Mouse (Mus musculus) CH12F3 (cell line): ENCODE measurements around the gene Ank2.

Experiments used
- in situ Hi-C: fragments of 300-500 bp; cut with MboI; formaldehyde crosslinking; loops from 2 replicates; pipeline ENCODE4 v1.14.3; 2020; ENCODE audit warnings: low sequenced_read_pairs

Gene Ank2

DNA sequence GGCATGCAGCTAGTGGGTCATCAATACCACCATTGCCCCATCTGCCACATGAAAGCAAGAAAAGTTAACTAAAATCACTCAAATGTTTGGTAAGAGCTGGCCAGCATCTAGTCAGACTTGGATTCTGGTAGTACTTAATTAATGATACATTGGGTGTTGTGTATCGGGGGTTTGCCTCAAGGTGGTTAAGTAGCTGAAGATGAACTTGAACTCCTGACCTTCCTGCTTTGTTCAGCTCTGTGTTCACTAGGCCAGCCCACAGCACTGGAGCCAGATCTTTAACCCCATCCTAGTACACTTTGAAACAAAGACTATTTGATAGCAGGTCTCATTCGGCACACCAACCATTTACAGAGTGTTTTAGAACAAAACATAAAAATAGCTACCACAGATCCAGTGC, 242.5 kb downstream of the Ank2 start:
- in situ Hi-C loops: no loop called here

DNA sequence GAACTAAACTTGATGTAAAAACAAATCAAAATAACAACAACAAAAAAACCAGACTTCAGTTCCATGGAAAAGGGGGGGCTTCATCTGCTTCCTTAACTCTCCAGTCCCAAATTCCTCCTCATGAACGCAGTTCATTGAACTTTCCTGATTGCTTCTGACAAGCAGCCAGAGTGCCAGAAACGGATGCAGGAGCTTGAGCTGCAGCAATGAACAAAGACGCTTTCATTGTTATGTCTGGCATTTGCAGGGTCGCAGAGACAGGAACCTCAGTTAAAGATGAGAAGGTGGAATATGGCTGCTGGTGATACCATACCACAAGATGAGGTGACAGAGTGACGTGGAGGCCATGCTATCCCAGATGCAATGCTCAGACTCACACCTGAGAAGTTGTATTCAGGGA, 248.2 kb downstream of the Ank2 start:
- in situ Hi-C loops: no loop called here

DNA sequence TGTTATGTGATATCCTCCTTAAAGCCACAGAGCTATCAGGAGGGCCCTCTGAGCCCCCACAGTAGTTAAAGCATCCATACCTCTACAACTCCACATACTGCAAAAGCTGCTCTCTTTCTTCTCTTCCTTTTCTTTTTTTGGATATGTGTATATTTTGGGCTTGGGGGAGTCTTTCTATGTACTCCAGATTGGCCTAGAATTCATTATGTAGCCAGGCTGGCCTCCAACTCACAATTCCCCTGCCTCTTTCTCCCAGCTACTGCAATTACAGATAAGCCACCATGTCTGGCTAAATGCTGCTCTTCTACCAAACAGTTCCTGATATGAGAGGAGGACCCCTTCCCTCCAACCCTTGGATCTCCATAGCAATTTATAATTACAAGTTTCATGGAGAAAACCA, 250.5 kb downstream of the Ank2 start:
- in situ Hi-C loops: no loop called here

DNA sequence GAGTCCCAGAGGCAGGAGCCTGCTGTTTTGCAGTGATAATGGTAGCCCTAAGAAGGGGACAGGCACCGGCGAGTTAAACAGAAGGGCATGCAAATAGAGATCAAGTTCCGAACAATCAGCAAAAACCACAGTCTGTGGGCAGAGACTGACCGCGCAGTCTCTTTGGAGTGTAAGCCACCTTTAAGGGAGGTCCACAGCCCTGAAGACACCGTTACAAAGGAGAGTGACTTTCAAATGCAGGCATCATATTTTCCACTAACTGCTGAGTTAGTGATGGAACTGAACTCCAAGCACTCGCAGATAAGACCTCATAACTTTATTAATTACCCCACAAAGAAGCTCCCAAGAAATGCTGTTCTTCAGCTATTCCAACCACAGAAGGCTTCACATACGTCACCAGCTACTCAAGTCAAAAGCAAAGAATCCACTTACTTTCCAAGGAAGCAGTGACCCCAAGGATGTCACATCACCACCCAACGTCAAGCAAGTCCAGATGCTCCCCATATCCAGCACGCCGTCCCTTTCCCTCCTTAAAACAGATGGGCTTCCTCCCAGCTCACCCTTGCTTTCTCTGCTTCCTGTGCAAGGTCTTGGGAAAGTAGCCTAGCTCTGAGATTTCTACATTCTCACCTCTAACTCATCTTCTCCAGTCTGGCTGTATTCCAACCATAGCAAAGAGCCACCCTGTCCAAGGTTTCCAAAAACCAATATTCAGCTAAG, 252.0 kb downstream of the Ank2 start:
- in situ Hi-C loops: no loop called here

DNA sequence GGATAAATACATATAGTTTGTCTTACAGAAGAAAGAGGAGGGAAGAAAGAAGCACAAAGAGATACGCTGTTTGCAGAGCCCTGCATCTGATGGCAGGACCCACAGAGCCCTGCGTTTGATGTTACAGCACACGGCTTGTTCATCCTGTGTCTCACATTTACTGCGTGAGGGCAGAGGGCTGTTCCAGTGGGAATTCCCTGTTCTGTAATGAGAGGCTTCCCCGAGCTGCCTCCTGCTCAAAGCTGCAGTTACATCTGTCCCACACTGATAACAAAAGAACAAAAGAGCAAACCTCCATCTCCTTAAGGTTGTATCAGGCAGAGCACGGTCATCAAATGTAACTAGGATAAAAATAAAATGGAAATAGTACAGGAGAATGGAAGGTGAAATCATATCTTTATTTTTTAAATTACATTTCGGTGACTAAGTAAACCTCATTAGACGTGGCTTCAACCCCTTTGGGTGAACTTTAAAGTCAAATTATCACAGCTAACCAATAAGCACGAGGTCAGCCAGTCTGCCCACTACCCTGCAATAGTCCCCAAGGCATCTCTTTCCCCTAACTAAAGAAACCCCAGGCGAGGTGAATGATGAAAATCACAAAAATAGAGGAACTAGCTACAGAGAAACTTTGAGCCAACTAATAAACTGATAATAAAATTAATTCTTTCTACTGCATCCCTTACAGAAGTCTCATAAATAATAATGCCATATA, 255.1 kb downstream of the Ank2 start:
- in situ Hi-C loops: no loop called here

DNA sequence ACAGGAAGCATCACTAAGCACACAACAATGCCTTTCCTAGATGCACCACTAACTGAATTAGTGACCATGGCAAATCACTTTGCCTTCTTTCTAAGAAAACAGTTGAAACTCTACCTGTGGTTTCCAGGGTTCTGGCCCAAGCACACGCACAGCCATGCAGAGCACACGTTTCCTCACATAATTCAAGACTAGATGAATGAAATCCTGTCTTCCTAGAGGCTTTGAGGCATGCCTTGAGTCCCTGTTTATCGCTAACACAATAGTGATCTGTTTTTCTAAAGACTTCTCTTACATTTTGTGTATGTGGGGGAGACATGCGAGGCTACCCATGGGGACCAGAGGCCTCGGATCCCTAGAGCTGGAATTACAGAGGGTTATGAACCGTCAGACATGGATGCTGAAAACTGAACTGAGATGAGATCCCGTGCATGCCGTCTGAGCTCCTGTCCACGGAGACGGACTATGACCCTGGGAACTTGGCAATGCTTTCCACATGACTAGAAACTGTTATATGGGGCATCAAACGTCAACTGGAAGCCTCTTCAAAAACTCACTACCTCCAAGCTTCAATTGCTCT, 256.8 kb downstream of the Ank2 start:
- in situ Hi-C loops: no loop called here

DNA sequence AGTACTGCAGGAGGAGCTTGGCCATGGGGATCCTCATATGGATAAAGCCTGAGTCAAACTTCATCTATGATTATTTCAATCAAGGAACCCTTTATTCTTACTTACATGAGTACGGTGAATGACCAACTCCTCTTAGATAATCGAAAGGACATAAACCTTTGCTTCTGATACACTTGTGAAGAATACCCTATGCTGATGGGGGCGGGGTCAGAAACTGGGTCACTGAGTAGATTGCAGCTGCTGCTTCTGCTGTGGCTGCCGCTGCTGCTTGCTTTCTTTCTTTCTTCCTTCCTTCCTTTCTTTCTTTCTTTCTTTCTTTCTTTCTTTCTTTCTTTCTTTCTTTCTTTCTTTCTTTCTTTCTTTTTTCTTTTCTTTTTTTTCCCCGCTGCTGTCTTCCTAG, 263.9 kb downstream of the Ank2 start:
- in situ Hi-C loops: no loop called here

DNA sequence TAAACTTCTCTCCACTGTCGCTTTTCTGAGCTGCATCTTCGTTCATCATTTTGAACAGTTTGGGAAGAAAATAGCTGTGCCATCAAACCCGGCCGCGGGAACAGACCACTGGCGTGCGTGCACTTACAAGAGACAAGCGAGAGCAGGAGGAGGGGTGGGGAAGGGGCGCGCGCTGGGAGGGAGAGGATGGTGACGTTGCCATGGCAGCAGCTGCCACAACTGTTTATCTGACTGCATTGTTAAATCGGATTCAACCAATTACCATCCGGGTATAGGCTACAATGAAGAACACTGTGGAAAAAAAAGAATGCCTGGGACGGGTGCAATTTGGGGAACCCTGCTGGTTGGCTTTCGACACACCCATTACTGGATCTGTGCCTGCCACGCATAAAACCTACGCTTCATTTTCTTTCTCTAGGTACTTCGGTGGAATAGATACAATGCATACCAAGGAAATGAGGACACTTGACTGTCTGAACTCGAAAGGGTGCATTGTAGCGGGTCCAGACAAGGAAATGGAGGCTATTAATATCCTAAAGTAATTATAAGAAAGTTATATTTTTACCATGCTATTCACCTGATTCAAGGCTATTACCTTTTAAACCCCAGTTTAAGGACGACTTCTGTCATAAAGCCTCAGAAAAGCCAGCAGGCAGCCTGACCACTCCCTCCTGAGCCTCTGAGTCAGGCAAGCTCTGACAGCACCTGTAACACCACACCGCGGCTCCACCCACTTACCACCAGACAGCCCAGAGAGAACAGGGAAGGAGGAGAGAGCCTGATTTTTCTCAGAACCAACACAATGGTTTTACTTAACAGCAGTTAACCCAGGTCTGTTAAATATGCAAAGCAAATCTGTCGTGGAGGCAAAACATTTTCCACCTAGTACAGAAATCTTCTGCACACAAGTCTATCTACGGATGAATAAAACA, 273.1 kb downstream of the Ank2 start:
- in situ Hi-C loops: no loop called here

DNA sequence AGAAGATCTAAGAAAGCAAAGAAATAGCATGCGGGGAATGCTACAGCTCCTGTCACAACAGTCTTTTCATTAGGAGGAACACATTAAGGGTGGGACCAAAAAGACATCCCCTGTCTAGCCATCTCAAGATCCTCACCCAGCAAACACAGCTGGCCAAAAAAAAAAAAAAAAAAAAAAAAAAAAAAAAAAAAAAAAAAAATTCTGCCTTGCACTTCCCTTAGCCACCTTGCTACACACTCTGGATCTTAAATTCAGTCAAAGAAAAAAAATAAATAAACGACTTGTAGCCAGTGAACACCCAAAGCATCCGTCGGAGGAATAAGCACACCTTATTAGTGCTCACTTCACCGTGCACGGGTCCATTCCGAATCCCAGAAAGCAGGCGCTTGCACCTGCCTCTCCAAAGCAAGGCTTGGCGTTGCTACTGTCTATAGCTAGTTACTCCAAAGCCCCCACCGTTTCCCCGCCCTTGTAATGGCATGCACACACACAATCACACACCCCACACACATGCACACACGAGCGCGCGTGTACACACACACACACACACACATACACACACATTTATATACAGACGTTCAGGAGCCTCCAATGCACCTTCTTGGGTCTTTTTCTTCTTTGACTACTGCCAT, 273.9 kb downstream of the Ank2 start:
- in situ Hi-C loops: no loop called here

DNA sequence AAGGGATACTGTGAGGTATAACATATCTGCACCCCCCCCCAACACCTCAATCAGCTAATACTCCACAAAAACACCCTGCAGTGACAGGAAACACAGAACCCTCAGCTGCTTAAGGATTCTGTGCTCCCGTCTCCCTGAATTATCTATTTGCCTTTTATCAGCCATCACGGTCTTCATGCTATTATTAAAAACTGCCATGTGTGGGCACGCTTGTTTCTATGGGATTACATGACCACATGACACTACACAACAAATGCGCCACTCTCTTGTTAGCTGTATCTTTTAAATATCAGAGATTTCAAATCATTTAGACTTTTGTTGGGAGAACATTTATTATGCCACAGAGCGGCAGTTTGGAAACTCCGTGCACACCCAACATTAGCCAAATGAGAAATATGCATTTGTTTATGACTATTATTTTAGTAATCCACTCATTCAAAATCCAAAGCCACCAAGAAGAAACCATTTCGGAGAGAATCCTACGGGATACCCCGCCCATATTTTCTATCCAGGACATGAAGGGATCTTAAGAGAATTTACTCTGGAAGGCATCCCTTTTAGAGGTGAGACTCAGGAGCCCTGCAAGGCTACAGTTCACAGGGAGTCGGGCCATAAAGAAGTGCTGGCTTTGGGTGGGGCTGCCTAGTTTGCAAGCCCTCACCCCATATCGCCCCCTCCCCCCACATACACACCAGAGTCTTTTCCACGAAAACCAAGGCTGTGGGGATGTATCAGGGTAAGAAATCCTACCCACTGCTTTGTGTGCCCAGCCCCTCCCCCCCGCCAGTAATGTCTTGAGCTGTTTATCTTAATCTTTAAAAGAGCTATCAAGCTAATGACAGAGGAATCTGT, 274.6 kb downstream of the Ank2 start:
- in situ Hi-C loops: no loop called here

DNA sequence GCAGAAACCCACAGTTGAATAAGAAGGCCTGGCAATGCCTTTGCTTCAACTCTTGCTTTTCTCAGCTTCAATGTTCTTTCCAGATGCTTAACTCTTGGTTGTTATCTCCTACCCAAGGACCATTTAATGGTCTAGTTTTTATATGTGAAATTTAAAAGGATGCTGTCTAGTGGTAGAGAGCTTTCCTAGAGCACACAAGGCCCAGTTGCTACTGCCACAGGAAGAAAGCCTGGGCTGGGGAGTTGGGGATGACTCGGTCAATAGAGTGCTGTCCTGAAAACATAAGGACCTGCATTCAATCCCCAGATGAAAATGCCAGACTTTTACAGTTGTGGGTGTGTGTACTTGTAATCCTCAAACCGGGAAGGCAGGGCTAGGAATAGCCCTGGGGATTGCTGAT, 277.1 kb downstream of the Ank2 start:
- in situ Hi-C loops: no loop called here

DNA sequence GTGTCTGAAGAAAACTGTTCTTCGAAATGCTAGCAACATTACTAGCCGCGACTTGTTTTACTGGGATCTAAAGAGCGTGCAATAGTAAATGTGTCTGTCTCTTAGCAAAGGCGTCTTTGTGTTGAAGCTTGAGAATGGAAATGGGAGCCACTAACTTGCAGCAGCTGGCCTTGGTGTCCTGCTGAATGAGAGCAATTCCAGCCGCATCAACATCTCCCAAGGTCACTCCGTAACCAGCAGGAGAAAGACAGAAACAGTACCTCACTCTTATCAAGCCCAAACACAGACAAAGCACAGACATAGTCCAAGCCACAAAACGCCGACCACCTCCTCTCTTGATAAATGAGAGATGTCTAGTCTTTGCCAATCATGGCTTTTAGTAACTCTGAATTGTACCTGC, 278.3 kb downstream of the Ank2 start:
- in situ Hi-C loops: no loop called here

DNA sequence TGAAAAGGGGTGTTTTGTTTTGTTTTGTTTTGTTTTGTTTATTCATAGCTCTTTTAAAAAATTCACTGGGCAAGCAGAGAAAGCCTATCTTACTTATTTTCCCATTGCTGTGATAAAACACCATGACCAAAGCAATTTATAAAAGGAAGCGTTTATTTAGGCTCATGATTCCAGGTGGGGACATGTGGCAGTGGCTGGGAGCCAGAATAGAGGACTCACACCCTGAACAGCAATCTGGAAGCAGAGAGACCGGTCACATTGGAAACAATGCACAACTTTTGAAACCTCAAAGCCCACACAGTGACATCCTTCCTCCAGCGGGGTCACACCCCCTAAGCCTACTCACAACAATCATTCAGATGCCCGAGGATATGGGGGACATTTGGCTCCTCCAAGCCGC, 285.6 kb downstream of the Ank2 start:
- in situ Hi-C loops: no loop called here

DNA sequence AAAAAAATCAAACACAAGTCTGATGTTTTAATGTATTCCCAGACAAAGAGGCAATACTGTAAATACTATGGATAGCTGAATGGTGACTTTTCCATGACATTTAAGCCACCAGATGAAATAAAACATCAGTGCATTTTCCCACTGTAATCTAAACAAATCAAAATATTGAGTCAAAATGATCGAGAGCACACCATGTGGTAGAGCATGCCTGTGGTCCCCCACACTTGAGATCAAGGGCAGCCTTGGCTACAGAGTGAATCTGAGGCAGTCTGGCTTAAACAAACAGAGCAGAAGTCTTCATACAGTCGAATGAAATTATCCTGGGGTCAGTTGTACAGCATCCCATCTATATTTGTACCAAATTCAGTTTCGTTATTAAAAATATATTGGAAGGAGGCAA, 288.0 kb downstream of the Ank2 start:
- in situ Hi-C loops: no loop called here

DNA sequence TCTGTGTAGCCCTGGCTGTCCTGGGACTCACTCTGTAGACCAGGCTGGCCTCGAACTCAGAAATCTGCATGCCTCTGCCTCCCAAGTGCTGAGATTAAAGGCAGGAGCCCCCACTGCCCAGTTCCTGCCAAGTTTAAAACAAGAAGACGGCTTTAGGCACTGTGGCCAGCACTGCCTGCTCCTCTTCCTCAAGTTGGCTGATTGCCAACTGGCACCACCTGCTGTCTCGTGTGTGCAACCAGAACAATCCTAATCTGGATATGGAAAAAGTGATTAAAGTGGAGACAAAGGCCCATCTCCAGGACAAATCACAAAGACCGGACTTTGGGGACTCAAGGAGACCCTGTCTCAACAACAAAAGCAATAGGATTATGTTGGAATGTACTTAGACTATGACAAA, 288.6 kb downstream of the Ank2 start:
- in situ Hi-C loops: no loop called here

DNA sequence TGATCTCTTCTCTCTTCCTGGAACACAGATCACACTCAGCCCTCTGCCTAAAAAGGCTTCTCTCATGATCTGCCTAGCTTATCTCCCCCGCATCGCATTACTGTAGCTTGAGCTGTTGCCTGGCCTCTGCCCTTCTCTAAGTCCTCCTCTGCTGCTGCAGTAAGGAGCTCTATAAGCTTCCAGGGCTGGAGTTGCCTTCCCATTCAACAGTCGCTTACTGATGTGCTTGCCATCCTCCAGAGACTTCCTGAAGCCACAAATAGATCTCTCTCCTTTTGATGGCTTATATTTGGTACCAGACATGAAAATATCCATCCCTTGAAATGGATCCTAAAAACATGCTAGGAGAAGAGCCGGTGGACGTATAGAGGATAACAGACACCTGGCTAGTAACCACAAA, 290.3 kb downstream of the Ank2 start:
- in situ Hi-C loops: no loop called here

DNA sequence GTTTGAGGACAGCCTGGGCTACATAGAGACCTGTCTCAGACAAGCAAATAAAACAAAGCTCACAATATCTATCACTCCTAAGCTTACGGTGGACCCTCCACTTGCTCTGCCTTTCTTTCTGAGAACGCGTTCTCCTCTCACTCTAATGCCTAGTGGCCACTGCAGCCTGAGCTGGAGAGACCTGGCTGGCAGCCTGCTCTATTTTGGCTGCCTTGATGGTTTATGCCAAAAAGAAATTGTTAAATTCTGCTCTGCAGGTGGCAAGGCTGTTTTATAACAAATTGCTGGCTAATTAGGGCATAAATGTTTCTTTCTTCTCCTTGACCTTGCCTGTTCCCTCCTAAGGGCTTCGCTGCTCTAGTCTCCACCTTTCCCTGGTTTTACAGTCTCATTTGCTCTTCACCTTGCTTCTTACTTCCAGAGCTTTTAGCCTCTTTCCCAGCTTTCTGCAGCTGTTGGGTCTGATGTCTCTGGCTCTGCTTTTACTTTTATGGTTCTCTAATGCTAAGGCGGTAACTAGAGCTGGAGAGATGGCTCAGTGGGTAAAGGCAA, 293.2 kb downstream of the Ank2 start:
- in situ Hi-C loops: no loop called here

DNA sequence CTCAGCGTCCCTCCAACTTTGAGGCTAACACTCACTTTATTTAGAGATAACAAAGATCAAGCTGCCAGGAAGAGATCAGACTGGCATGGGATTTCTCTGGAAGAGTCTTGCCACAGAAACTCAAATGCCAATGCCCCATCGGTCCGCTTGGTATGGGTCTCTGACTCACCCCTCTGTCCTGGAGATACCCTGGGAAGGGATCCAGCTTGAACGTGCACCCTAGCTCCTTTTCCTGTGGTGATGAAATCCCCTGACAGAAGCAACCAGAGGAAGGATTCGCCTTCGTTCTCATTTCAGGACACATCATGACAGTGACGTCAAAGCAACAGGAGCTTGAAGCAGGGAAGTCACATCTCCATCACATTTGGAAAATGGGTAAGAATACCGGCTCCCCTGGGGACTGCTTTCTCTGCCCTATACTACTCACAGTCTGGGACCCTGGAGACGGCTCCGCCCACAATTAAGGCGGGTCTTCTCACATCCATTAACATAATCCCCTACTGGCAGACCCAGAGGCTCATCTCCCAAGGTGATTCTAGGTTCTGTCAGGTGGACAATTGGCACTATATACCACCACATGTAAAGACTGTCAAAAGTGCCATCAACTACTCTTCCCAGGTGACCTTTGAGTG, 296.6 kb downstream of the Ank2 start:
- in situ Hi-C loops: no loop called here

DNA sequence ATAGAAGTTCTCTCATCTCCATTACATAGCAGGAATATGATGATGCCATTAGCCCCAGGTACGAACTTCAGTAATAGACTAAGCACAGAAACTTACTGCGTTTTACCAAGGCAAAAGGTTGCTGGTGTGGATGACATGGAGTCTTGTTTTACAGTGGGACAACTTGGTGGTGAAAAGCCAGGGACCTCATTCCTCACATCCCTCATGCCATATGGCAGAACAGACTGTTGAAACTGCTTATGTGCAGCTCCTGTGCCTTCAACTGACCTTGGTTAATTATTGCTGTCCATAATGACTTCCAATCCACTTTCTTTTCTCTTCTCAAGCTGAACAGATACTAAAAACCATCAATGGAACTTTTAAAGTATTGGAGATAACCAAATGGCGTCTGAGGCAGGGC, 298.4 kb downstream of the Ank2 start:
- in situ Hi-C loops: no loop called here
